ENCODE assay signal across 12 mouse cellular contexts in genomic region chr13:111384011-111384985, GRCm38 (mm10).
DNase-seq lines count a peak whose midpoint lies in the region; ATAC-seq lines count a peak whose summit lies in the region.
"Had no signal": no experiment of that assay in that cellular context is flagged by ENCODE, and none has a peak within 500 bp of the region (broad histone marks: within the 10 kb centered on the region; RNA-seq: fewer than 3 reads in every experiment).

No protein-coding gene starts in this region.

- H3K27me3 ChIP-seq in heart, embryonic 15.5 days, result no peaks in the 10 kb centered on the region
- H3K27me3 ChIP-seq in heart, embryonic 10.5 days (ENCODE audit: insufficient read depth, poor library complexity, severe bottlenecking), result no peaks in the 10 kb centered on the region

- no peaks in the 10 kb centered on the region for H3K36me3 ChIP-seq in heart, embryonic 15.5 days
- H3K36me3 ChIP-seq in heart, embryonic 10.5 days, result no peaks in the 10 kb centered on the region

- no peak overlapping the region for H3K4me3 ChIP-seq in heart, embryonic 15.5 days
- H3K4me3 ChIP-seq in heart, embryonic 10.5 days, result no peak overlapping the region

- H3K27ac ChIP-seq in heart, embryonic 15.5 days, result peak overlapping the region; percentile 10
- H3K27ac ChIP-seq in heart, embryonic 10.5 days, result no peak overlapping the region
- H3K27ac ChIP-seq: liver, embryonic 14.5 days had no signal

- H3K9ac ChIP-seq in heart, embryonic 15.5 days, result no peak overlapping the region
- H3K9ac ChIP-seq: liver, embryonic 14.5 days had no signal

- 61% methylated on average over 12 of the region's 12 CpGs for WGBS in heart, embryonic 15.5 days
- WGBS in heart, embryonic 10.5 days, result 81% methylated on average over 12 of the region's 12 CpGs

- ATAC-seq in heart, embryonic 15.5 days (replicated peaks; ENCODE audit: insufficient number of reproducible peaks, insufficient read depth, low FRiP score, low read depth), result no peak

- no peaks in the 10 kb centered on the region; the same call in 1 of the 2 replicates for H3K4me1 ChIP-seq in heart, embryonic 15.5 days (replicated peaks)
- H3K4me1 ChIP-seq in heart, embryonic 10.5 days, result no peaks in the 10 kb centered on the region

- no peaks in the 10 kb centered on the region for H3K9me3 ChIP-seq in heart, embryonic 15.5 days (replicated peaks)
- no peaks in the 10 kb centered on the region for H3K9me3 ChIP-seq in heart, embryonic 10.5 days

- H3K4me2 ChIP-seq in heart, embryonic 15.5 days, result no peak overlapping the region

- intact Hi-C loops in left cerebral cortex, postnatal 4 days (cut with DNase I), result no loop called here
- intact Hi-C loops in left cerebral cortex, postnatal 10 days (cut with DNase I), result no loop called here

- no peak for DNase-seq in heart, embryonic 10.5 days (ENCODE audit: low spot score)
- DNase-seq in left cerebral cortex, postnatal 4 days, result peak; percentile 7
- DNase-seq in left cerebral cortex, postnatal 10 days (ENCODE audit: extremely low spot score in 1 of 2, low spot score in 2 of 2), result no peak
- DNase-seq in brain, adult 2 months (ENCODE audit: low read depth, low spot score), result peak; percentile 85
- DNase-seq in brain, embryonic 18.5 days (ENCODE audit: low read depth, low spot score), result peak; percentile 24
- DNase-seq in spleen, postnatal 10 days (ENCODE audit: low spot score in 2 of 2), result no peak
- no peak for DNase-seq in spleen, postnatal 14 days (ENCODE audit: low spot score in 2 of 2)
- DNase-seq: adrenal gland, postnatal 14 days; kidney, adult 11 months; spleen, adult 18-20 months had no signal

Comparison
In these comparisons a context has a peak if more than half of its experiments do, and no peak if none do; other contexts are left out.
1. DNase-seq: peak in left cerebral cortex, postnatal 4 days (single experiment), brain, adult 2 months (single experiment) and brain, embryonic 18.5 days (single experiment); none in heart, embryonic 10.5 days (single experiment), left cerebral cortex, postnatal 10 days (0 of 2), spleen, postnatal 10 days (0 of 2) and spleen, postnatal 14 days (0 of 2).